In genomic region chr9:52223509-52224113, GRCm38 (mm10) we compare ENCODE assay signal across 16 mouse cellular contexts. TPM values are rescaled to one million over a fixed set of nuclear protein-coding genes. Genes with fewer than 3 reads are reported as not detected.
DNase-seq lines count a peak whose midpoint lies in the region; ATAC-seq and TF ChIP-seq lines count a peak whose summit lies in the region.
"Had no signal": no experiment of that assay in that cellular context is flagged by ENCODE, and none has a peak within 500 bp of the region (broad histone marks: within the 10 kb centered on the region; RNA-seq: fewer than 3 reads in every experiment).

No protein-coding gene starts in this region.

- ATAC-seq in hindbrain, embryonic 13.5 days (ENCODE audit: low FRiP score), result peak; percentile 83
- ATAC-seq in neural tube, embryonic 11.5 days (ENCODE audit: insufficient read depth, low FRiP score, low TSS enrichment), result peak; percentile 83; the same call in 1 of the 2 replicates
- ATAC-seq in liver, embryonic 11.5 days (replicated peaks; ENCODE audit: low FRiP score), result no peak

- peak; percentile 55 to 70 for DNase-seq in cerebellum, postnatal 10 days
- DNase-seq in cerebellum, adult 18-20 months, result no peak
- peak; percentile 53 for DNase-seq in embryo, embryonic 9.5 days (ENCODE audit: extremely low spot score)
- DNase-seq in neural tube, embryonic 11.5 days (ENCODE audit: low spot score), result peak; percentile 69
- DNase-seq in liver, embryonic 11.5 days (ENCODE audit: low spot score), result no peak
- no peak for DNase-seq in urinary bladder, postnatal 25 days (ENCODE audit: low spot score)
- no peak for DNase-seq in lung, adult 2 months
- DNase-seq: adrenal gland, adult 8-10 months; kidney, adult 18-20 months; layer of hippocampus, postnatal 36 days; thymus, postnatal 36 days had no signal

- TF ChIP-seq CTCF in lung, adult 2 months (IDR thresholded peaks at IDR 0.05; ENCODE audit: insufficient read depth, low read length), result no peak

- TF ChIP-seq POLR2A in lung, adult 2 months (IDR thresholded peaks at IDR 0.05; ENCODE audit: borderline replicate concordance, extremely low read depth, low read depth, low read length), result no peak

- H3K4me3 ChIP-seq in hindbrain, embryonic 13.5 days, result peak overlapping the region; percentile 4; the same call in 1 of the 2 replicates
- no peak overlapping the region for H3K4me3 ChIP-seq in neural tube, embryonic 11.5 days (ENCODE audit: low read depth, low read length)
- no peak overlapping the region for H3K4me3 ChIP-seq in liver, embryonic 11.5 days (ENCODE audit: low read depth, low read length)
- H3K4me3 ChIP-seq in lung, adult 2 months (replicated peaks; ENCODE audit: extremely low read depth, low read depth, low read length), result no peak overlapping the region
- H3K4me3 ChIP-seq: heart, embryonic 12.5 days; liver, embryonic 15.5 days; myocyte had no signal

- H3K36me3 ChIP-seq in hindbrain, embryonic 13.5 days, result no peaks in the 10 kb centered on the region
- H3K36me3 ChIP-seq in neural tube, embryonic 11.5 days (ENCODE audit: control insufficient read depth, insufficient read depth, low read length), result no peaks in the 10 kb centered on the region
- no peaks in the 10 kb centered on the region for H3K36me3 ChIP-seq in liver, embryonic 11.5 days (ENCODE audit: control insufficient read depth, insufficient read depth, low read length)
- H3K36me3 ChIP-seq: G1E; heart, embryonic 12.5 days; liver, embryonic 15.5 days had no signal

- H3K9ac ChIP-seq in hindbrain, embryonic 13.5 days, result peak overlapping the region; percentile 40
- peak overlapping the region; percentile 45 for H3K9ac ChIP-seq in neural tube, embryonic 11.5 days (ENCODE audit: low read length)
- no peak overlapping the region for H3K9ac ChIP-seq in liver, embryonic 11.5 days (ENCODE audit: low read depth, low read length)
- H3K9ac ChIP-seq: heart, embryonic 12.5 days; liver, embryonic 15.5 days had no signal

- no peaks in the 10 kb centered on the region for H3K27me3 ChIP-seq in hindbrain, embryonic 13.5 days
- no peaks in the 10 kb centered on the region for H3K27me3 ChIP-seq in neural tube, embryonic 11.5 days (ENCODE audit: control insufficient read depth, insufficient read depth, low read length)
- no peaks in the 10 kb centered on the region for H3K27me3 ChIP-seq in liver, embryonic 11.5 days (replicated peaks; ENCODE audit: control insufficient read depth, insufficient read depth, low read length)
- H3K27me3 ChIP-seq: heart, embryonic 12.5 days had no signal

- H3K4me1 ChIP-seq in hindbrain, embryonic 13.5 days (replicated peaks), result peaks cover 22% of the 10 kb centered on the region
- no peaks in the 10 kb centered on the region; the same call in 1 of the 2 replicates for H3K4me1 ChIP-seq in neural tube, embryonic 11.5 days (ENCODE audit: control insufficient read depth, insufficient read depth, low read length)
- H3K4me1 ChIP-seq in liver, embryonic 11.5 days (replicated peaks; ENCODE audit: control insufficient read depth, insufficient read depth, low read length), result no peaks in the 10 kb centered on the region
- H3K4me1 ChIP-seq in lung, adult 2 months (ENCODE audit: control insufficient read depth, insufficient read depth, low read length), result no peaks in the 10 kb centered on the region
- H3K4me1 ChIP-seq: liver, embryonic 15.5 days had no signal

- H3K27ac ChIP-seq in hindbrain, embryonic 13.5 days, result peak overlapping the region; percentile 85
- H3K27ac ChIP-seq in neural tube, embryonic 11.5 days (ENCODE audit: low read depth, low read length), result no peak overlapping the region
- no peak overlapping the region for H3K27ac ChIP-seq in liver, embryonic 11.5 days (ENCODE audit: low read depth, low read length)
- H3K27ac ChIP-seq: liver, embryonic 15.5 days had no signal

- H3K4me2 ChIP-seq in hindbrain, embryonic 13.5 days, result peak overlapping the region; percentile 37
- H3K4me2 ChIP-seq in neural tube, embryonic 11.5 days (ENCODE audit: low read depth), result 0 out of 2 replicates have a peak overlapping the region, but pooled peaks have one; percentile 21
- no peak overlapping the region for H3K4me2 ChIP-seq in liver, embryonic 11.5 days
- H3K4me2 ChIP-seq: heart, embryonic 12.5 days; liver, embryonic 15.5 days had no signal

- WGBS in hindbrain, embryonic 13.5 days, result 4% methylated on average over 7 of the region's 7 CpGs
- WGBS in neural tube, embryonic 11.5 days, result 15% methylated on average over 7 of the region's 7 CpGs
- 59% methylated on average over 7 of the region's 7 CpGs for WGBS in liver, embryonic 11.5 days
- WGBS in lung, adult 2 months, result 63% methylated on average over 7 of the region's 7 CpGs

- H3K9me3 ChIP-seq in hindbrain, embryonic 13.5 days, result no peaks in the 10 kb centered on the region
- no peaks in the 10 kb centered on the region for H3K9me3 ChIP-seq in neural tube, embryonic 11.5 days (ENCODE audit: control insufficient read depth, low read length)
- no peaks in the 10 kb centered on the region for H3K9me3 ChIP-seq in liver, embryonic 11.5 days (ENCODE audit: control insufficient read depth, low read length)
- H3K9me3 ChIP-seq: G1E; heart, embryonic 12.5 days; liver, embryonic 15.5 days had no signal

RNA-seq across cellular contexts. Expression of gene Zc3h12c, which starts 55.2 kb away (rescaled TPM):
- polyA plus RNA-seq in hindbrain, embryonic 13.5 days (2015; fragmentation: Nextera tagmentation; extraction: Ambion mirVana), result 6.1 and 6.5 TPM in 2 replicates
- polyA plus RNA-seq in neural tube, embryonic 11.5 days (2014; fragmentation: Nextera tagmentation; extraction: Ambion mirVana), result 9.2 and 9.5 TPM in 2 replicates
- 1.6 and 1.7 TPM in 2 replicates for polyA plus RNA-seq in liver, embryonic 11.5 days (2014; fragmentation: Nextera tagmentation; extraction: Ambion mirVana)
- 3.0 and 3.7 TPM in 2 replicates for polyA plus RNA-seq in lung, adult 2 months (2012; rRNA removed)

Comparison
In these comparisons a context has a peak if more than half of its experiments do, and no peak if none do; other contexts are left out.
1. DNase-seq: peak in cerebellum, postnatal 10 days (2 of 2), embryo, embryonic 9.5 days (single experiment) and neural tube, embryonic 11.5 days (single experiment); none in cerebellum, adult 18-20 months (0 of 2), liver, embryonic 11.5 days (single experiment), urinary bladder, postnatal 25 days (single experiment) and lung, adult 2 months (single experiment).